Mouse (Mus musculus) heart, embryonic 13.5 days (tissue): Measurements from ENCODE around the gene Zic5. TPM values are rescaled to one million over a fixed set of nuclear protein-coding genes. Genes with fewer than 3 reads are reported as not detected.
A peak's percentile ranks its signal among the peaks of the same experiment; 100 is the strongest.
"Not testable (repeated sequence)": the region's sequence is repeated elsewhere in the genome, so short reads cannot be mapped to it uniquely, and the experiment has no call there.

ENCODE experiments used
- ATAC-seq: fragments of 200-750 bp; cut with Nextera tagmentation; 2 replicates; pipeline ENCODE4 v1.8.0; 2017; ENCODE audit warnings: moderate TSS enrichment; ENCODE audit not compliant: insufficient number of reproducible peaks, low FRiP score, low TSS enrichment; ENCODE audit errors: extremely low read depth
- H3K27ac ChIP-seq: fragments of 300-500 bp; sonication (generic); replicated peaks from 2 replicates; pipeline ENCODE4 v1.5.1; 2015; ENCODE audit warnings: moderate library complexity, mild to moderate bottlenecking, inconsistent platforms
- H3K27me3 ChIP-seq: fragments of 300-500 bp; sonication (generic); replicated peaks from 2 replicates; pipeline ENCODE4 v1.6.1; 2015; ENCODE audit warnings: mild to moderate bottlenecking, inconsistent platforms
- H3K36me3 ChIP-seq: fragments of 300-500 bp; sonication (generic); 2 replicates; pipeline ENCODE4 v1.6.1; 2015; ENCODE audit warnings: mild to moderate bottlenecking, inconsistent platforms
- H3K4me1 ChIP-seq: fragments of 300-500 bp; sonication (generic); 2 replicates; pipeline ENCODE4 v1.6.1; 2015; ENCODE audit warnings: inconsistent platforms
- H3K4me2 ChIP-seq: fragments of 300-500 bp; sonication (generic); 2 replicates; pipeline ENCODE4 v1.6.1; 2015; ENCODE audit warnings: inconsistent platforms, mild to moderate bottlenecking, moderate library complexity
- H3K4me3 ChIP-seq: fragments of 300-500 bp; sonication (generic); 2 replicates; pipeline ENCODE4 v1.5.1; 2015; ENCODE audit warnings: moderate library complexity, mild to moderate bottlenecking, inconsistent platforms
- H3K9ac ChIP-seq: fragments of 300-500 bp; sonication (generic); 2 replicates; pipeline ENCODE4 v1.6.1; 2015; ENCODE audit warnings: inconsistent platforms, mild to moderate bottlenecking, moderate library complexity
- H3K9me3 ChIP-seq: fragments of 300-500 bp; sonication (generic); 2 replicates; pipeline ENCODE4 v1.6.1; 2016; ENCODE audit warnings: inconsistent platforms
- WGBS: fragments of 180-500 bp; shearing (Covaris S2); methylation state at CpG from one replicate; pipeline ENCODE4 v1.1.7; 2015; ENCODE audit warnings: mixed read lengths; 5-methylcytosine and 5-hydroxymethylcytosine counted together
- polyA plus RNA-seq: library from polyadenylated mRNA; unstranded; fragments of >200 nt; fragmentation: Nextera tagmentation; extraction: Ambion mirVana; gene quantifications from 2 replicates; pipeline ENCODE4 v1.2.1, GENCODE M21; 2015

Gene Zic5
- polyA plus RNA-seq, 1 experiment from 2014 or later = not detected

- peaks cover 100% of the 10 kb centered on the region for H3K27me3 ChIP-seq
- no peaks in the 10 kb centered on the region for H3K36me3 ChIP-seq
- WGBS = under 1% methylated on average over 13 of the region's 13 CpGs
- H3K4me3 ChIP-seq = no peak overlapping the region
- no peak overlapping the region for H3K27ac ChIP-seq
- H3K4me1 ChIP-seq = peaks cover 31% of the 10 kb centered on the region
- no peak overlapping the region for H3K4me2 ChIP-seq
- H3K9ac ChIP-seq = no peak overlapping the region
- ATAC-seq = no peak
- H3K9me3 ChIP-seq = no peaks in the 10 kb centered on the region
Observed at GRCm38 (mm10) chr14:122472161-122472560, 6.7 kb upstream of the Zic5 start.

GRCm38 (mm10) chr14:122471449-122472085 lies 6.1 kb upstream of the Zic5 start:
- no peak overlapping the region for H3K4me2 ChIP-seq

GRCm38 (mm10) chr14:122468971-122469755 lies 3.7 kb upstream of the Zic5 start:
- peaks cover 100% of the 10 kb centered on the region for H3K27me3 ChIP-seq
- H3K36me3 ChIP-seq = no peaks in the 10 kb centered on the region
- H3K4me3 ChIP-seq = no peak overlapping the region
- H3K9me3 ChIP-seq = no peaks in the 10 kb centered on the region
- no peak overlapping the region for H3K4me2 ChIP-seq
- 3% methylated on average over 28 of the region's 28 CpGs for WGBS
- no peak for ATAC-seq
- H3K9ac ChIP-seq = no peak overlapping the region
- peaks cover 22% of the 10 kb centered on the region for H3K4me1 ChIP-seq
- no peak overlapping the region for H3K27ac ChIP-seq

More at GRCm38 (mm10) chr14:122471449-122472085, 6.1 kb upstream of the Zic5 start:
- peaks cover 100% of the 10 kb centered on the region for H3K27me3 ChIP-seq
- no peak overlapping the region for H3K27ac ChIP-seq
- H3K9ac ChIP-seq = no peak overlapping the region
- no peak overlapping the region for H3K4me3 ChIP-seq
- H3K9me3 ChIP-seq = no peaks in the 10 kb centered on the region
- ATAC-seq = no peak
- no peaks in the 10 kb centered on the region for H3K36me3 ChIP-seq
- peaks cover 31% of the 10 kb centered on the region for H3K4me1 ChIP-seq
- WGBS = 22% methylated on average over 11 of the region's 31 CpGs

- no peaks in the 10 kb centered on the region for H3K36me3 ChIP-seq
- H3K9me3 ChIP-seq = no peaks in the 10 kb centered on the region
- H3K4me3 ChIP-seq = no peak overlapping the region
- H3K9ac ChIP-seq = no peak overlapping the region
- H3K4me2 ChIP-seq = no peak overlapping the region
- H3K27ac ChIP-seq = no peak overlapping the region
- 11% methylated on average over 23 of the region's 23 CpGs for WGBS
- H3K27me3 ChIP-seq = peaks cover 100% of the 10 kb centered on the region
- H3K4me1 ChIP-seq = peaks cover 27% of the 10 kb centered on the region
- no peak for ATAC-seq
Observed at GRCm38 (mm10) chr14:122467926-122468841, 2.7 kb upstream of the Zic5 start.

- Histone ChIP-seq H3K4me3 (no peak overlapping the region), H3K27ac (no peak overlapping the region), H3K36me3 (no peaks in the 10 kb centered on the region), H3K4me2 (no peak overlapping the region), H3K9me3 (no peaks in the 10 kb centered on the region), H3K27me3 (peaks cover 100% of the 10 kb centered on the region), H3K9ac (no peak overlapping the region), H3K4me1 (peaks cover 25% of the 10 kb centered on the region)
- ATAC-seq = no peak
- 59% methylated on average over 7 of the region's 7 CpGs for WGBS
Observed at GRCm38 (mm10) chr14:122466756-122467362, 1.4 kb upstream of the Zic5 start.

DNA sequence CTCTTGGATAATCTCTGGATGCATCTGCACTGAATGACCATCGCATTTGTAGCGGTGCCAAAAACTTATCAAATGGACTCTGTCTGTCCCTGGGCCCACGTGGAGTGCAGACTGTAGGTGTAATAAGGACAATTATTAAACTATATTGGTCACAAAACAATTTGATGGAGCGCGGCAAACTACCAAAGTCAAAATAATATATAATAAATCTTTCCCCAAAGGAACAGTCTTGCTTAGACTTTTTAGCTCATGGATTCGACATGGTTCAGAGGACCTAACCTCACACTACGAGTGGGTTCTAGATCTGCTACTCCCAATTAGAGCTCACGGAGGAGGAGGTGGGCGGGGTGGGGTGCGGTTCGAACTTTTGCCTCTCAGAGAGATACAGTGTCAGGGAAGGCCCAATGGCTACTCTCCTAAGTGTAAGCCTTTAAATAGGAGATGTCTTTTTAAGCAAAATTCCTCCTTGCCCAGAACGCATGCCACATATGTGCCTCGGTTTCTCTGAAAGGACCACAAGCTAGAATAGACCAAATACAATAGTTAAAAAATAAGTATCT lies 534 bp upstream of the Zic5 start:
- H3K4me3 ChIP-seq = peak overlapping the region; percentile 59; the same call in 1 of the 2 replicates
- no peak for ATAC-seq
- WGBS = 29% methylated on average over 13 of the region's 13 CpGs

DNA sequence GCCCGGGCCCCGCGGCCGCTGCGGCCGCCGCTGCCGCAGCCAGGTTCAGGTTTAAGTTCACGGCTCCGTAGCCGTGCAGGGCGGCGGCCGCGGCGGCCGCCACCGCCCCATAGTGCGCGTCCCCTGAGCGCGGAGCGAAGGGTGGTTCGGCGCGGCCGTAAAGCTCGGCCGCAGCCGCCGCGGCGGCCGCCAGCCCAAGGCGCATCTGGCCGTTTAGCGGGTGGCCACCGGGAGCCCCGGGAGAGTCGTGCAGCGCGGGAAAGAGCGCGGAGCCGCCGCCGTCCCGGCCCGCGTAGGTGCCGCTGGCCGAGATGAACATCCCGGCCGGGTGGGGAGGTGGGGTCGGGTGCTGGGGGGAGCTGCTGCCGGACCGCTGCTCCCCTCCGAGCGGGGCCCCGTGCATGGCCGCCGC lies 1.1 kb downstream of the Zic5 start:
- peak overlapping the region; percentile 86 for H3K4me2 ChIP-seq
- H3K4me3 ChIP-seq = peak overlapping the region; percentile 59
- ATAC-seq = no peak
- H3K27ac ChIP-seq = no peak overlapping the region
- H3K4me1 ChIP-seq = peaks cover 25% of the 10 kb centered on the region
- peak overlapping the region; percentile 55 for H3K9ac ChIP-seq
- no peaks in the 10 kb centered on the region for H3K36me3 ChIP-seq
- WGBS = under 1% methylated on average over 62 of the region's 62 CpGs
- H3K9me3 ChIP-seq = no peaks in the 10 kb centered on the region
- H3K27me3 ChIP-seq = peaks cover 95% of the 10 kb centered on the region

More for the DNA sequence above, 534 bp upstream of the Zic5 start:
- H3K9ac ChIP-seq = no peak overlapping the region
- no peak overlapping the region for H3K27ac ChIP-seq
- H3K4me2 ChIP-seq = peak overlapping the region; percentile 86
- peaks cover 25% of the 10 kb centered on the region for H3K4me1 ChIP-seq
- no peaks in the 10 kb centered on the region for H3K9me3 ChIP-seq
- peaks cover 98% of the 10 kb centered on the region for H3K27me3 ChIP-seq
- H3K36me3 ChIP-seq = no peaks in the 10 kb centered on the region

- peak; percentile 53; the same call in 1 of the 2 replicates for ATAC-seq
- under 1% methylated on average over 55 of the region's 58 CpGs for WGBS
Observed at GRCm38 (mm10) chr14:122463734-122464341, 1.6 kb downstream of the Zic5 start.

DNA sequence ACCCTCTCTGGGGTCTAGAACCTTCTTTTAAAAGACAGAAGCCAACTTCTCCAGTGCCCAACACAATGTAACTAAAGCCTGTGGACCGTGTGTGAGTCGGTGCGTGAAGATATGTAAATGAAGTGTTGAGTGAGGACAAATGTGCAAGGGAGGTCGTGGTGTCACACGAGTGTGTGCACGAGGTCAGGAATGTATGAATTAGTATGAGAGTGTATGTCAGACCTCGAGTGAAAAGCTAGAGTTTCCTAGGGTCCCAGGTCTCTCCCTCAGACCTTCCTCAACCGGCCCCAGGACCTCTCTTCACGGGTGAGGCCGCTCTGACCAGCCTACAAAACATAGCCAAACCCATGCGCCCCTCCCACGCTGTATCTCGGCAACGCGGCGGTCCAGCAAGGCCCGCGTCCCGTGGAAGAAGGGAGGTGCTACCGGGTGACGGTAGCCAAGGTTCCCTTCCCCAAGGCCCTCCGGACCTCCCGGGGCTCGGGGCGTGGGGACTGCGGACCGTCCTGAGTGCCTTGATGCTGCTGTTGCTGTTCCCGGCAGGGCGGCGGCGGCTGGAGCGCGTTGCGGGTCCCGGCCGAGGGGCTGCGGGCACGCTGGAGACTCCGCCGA lies 2.3 kb downstream of the Zic5 start:
- Histone ChIP-seq H3K9me3 (no peaks in the 10 kb centered on the region), H3K4me1 (peaks cover 25% of the 10 kb centered on the region), H3K9ac (0 out of 2 replicates have a peak overlapping the region, but pooled peaks have one; percentile 55), H3K4me2 (peak overlapping the region; percentile 86), H3K27me3 (peaks cover 89% of the 10 kb centered on the region), H3K4me3 (peak overlapping the region; percentile 59), H3K36me3 (no peaks in the 10 kb centered on the region), H3K27ac (no peak overlapping the region)
- 2% methylated on average over 40 of the region's 40 CpGs for WGBS
- ATAC-seq = no peak

More at GRCm38 (mm10) chr14:122463734-122464341, 1.6 kb downstream of the Zic5 start:
- H3K27ac ChIP-seq, H3K36me3 ChIP-seq, H3K9me3 ChIP-seq: not testable (repeated sequence)
- Histone ChIP-seq H3K4me2 (peak overlapping the region; percentile 86), H3K4me1 (peaks cover 25% of the 10 kb centered on the region), H3K9ac (peak overlapping the region; percentile 55), H3K4me3 (peak overlapping the region; percentile 59), H3K27me3 (peaks cover 92% of the 10 kb centered on the region)

DNA sequence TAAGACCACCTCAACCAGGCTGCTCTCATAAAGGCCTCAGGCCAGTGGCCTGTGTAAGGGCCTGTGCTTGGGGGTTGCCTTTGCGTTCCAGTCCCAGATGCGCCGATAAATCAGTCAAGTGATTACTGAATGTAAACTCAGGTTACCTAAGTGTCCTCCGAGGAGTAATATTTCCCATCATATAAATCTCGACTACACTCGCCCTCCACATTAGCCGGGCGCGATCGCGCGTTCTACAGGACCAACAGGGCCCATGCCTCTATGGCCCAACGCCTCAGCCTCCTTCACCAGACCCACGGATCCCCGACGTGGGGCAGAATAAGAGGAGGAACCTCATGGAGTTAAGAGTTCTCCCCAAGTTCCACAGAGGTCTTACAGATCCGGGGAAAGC lies 2.8 kb downstream of the Zic5 start:
- Histone ChIP-seq H3K4me3 (no peak overlapping the region), H3K27ac (no peak overlapping the region), H3K4me1 (peaks cover 25% of the 10 kb centered on the region), H3K4me2 (no peak overlapping the region), H3K9me3 (no peaks in the 10 kb centered on the region), H3K36me3 (no peaks in the 10 kb centered on the region), H3K9ac (no peak overlapping the region), H3K27me3 (peaks cover 86% of the 10 kb centered on the region)
- ATAC-seq = no peak
- 23% methylated on average over 17 of the region's 17 CpGs for WGBS
